Mouse (Mus musculus): ENCODE measurements around the gene Mpdu1. TPM values are rescaled to one million over a fixed set of nuclear protein-coding genes. Genes with fewer than 3 reads are reported as not detected.

Gene Mpdu1
- polyA plus RNA-seq (2012; rRNA removed; ENCODE audit: low replicate concordance), result 144 and 237 TPM in 2 replicates

DNA sequence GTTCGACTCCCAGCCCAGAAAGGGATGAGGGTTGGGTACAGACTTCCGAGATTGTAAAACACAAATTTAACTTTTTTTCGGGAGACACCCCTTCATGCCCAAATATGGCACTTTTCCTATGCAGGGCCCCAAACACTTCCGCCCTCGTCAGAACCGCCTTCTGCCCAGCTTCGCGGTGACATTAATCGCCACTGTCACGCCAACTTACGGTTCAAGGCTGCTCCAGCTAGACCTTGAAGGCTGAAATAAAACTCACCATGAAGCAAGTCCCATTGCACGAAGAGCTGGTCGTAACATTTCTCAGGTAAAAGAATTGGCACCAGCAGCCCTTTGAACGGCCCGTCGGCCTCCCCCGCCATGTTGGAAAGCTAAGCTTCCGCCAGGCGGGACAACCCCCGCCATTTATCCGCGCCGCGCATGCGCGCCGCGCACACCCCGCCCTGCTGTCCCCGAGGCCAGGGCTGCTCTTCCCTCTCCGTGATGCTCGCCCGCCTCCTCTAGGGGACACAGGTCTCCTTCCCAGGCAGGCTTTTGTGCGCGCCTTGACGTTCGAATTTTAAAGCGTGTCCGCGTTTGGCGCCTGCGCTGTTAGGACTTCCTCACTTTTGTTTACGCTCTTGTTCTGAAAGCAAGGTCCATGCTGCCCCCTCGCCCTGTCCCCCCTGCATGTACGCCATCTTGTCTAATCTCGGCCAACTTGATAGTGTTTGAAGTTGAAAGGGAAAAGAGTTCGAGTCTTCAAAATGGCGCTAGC is at the start of gene Mpdu1:
Gene Mpdu1 (minus strand): TSS at position 430 of the 754 bp plus-strand sequence.

DNA sequence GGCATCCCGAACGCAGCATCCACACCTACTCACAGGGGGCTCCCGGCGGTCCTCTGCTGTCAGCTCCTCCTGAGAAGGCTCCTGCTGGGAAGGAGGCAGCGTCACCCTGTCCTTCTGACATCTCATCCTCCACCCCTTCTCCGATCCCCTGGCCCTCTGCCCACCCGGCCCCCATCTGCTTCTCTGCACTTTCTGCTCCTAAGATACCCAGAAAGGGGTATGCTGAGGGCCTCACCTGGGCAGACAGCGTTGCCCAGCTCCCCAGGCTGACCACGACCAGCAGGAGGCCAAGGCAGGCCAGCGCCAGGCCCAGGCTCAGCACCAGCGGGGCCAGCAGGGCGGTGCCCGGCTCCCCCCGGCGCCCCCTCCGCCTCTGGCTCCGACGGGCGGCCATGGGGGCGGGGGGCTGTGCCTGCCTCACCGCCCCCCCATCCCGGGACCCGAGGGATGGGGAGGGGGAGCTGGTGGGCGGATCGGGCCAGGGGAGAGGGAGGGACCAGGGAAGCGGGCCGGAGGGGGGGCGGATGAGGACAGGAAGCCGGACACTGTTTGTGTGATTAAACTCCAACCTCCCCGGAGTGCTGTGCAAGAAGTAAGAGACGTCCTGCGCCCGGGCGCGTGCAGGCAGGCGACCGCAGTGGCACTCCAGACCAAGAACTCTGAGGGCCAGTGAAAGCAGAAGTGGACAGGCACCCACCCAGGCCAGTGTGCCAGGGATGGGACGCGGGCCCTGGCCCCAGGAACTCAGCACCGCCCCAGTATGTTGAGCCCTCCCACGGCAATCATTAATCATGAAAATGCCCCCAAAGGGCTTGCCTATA is 33.1 kb upstream of the Mpdu1 start, which contains the start of the genes Tnfsf12 and Tnfsfm13:
Gene Tnfsf12 (minus strand): TSS at position 489 of the 821 bp plus-strand sequence.
Gene Tnfsfm13 (minus strand): TSS at position 738 of the 821 bp plus-strand sequence.

DNA sequence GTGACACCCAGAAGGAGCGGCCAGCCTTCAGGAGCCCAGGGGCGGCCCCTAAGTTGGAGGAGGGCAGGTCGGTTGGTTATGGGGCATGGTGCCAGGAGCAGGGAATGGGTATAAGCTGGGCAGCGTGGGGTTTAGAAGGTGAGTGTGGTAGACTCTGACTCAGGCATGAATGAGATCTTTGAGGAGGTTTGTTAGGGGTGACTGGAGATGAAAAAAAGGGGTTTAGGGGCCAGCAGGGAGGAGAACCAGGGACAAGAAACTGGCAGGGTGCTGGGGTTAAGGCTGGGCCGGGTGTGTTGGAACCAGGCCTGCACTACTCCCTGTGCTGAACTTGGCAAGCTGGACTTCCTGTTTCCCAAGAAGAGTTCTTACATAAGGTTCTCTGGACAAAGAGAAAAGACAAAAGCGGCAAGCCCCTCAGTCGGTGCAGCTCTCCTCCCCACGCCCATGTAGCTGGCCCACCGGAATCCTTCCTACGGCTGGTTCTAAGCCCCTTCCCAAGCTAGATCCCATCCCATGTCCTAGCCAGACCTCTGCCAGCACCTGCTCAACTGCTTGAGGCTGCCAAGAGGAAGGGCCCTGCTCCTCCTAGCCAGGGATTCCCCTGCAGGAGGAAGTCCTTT is 23.2 kb upstream of the Mpdu1 start, which contains the start of gene Tnfsf13:
Gene Tnfsf13 (minus strand): TSS at position 259 of the 623 bp plus-strand sequence.

DNA sequence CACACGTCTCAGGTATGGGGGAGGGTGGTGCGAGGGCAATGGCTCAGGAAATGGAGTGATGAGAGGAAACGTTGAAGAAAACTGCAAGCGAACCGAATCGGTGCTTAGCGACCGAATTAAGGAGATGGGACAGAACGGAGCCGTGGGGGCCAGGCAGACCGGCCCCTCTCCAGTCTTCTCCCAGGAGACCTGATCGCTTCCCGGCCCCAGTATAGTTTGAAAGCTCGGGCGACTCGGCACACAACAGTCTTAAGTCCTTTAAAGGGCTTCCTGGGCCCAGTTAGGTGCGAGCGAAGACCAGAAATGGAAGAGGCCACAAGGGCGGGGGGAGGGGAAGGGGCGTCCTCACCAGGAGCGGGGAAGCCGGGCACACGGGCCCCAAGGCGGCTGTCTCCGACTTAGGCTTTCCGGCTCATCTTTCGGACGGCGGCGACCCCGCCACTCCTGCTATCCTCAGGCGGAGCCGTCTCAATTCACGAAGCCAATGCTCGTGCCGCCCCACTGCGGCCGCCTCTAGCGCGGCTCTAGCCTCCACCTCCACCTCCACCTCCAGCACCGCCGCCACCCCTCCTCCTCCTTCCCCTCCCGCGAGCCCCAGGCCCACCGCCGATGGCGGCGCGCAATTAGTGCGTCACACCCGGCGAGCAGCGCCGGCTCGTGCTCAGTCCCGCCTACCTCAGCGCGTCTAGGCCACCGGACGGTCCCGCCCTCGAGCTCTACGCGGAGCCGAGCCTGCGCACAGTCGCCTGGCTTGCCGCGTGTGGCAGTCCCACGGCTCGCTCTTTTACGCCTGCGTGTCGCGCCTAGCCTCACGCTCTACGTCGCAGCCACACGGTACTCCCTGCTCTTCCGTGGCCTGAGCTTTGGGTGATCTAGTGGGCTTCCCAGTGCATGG is 19.1 kb upstream of the Mpdu1 start, which contains the start of gene Senp3:
Gene Senp3 (minus strand): TSS at position 771 of the 895 bp plus-strand sequence.

DNA sequence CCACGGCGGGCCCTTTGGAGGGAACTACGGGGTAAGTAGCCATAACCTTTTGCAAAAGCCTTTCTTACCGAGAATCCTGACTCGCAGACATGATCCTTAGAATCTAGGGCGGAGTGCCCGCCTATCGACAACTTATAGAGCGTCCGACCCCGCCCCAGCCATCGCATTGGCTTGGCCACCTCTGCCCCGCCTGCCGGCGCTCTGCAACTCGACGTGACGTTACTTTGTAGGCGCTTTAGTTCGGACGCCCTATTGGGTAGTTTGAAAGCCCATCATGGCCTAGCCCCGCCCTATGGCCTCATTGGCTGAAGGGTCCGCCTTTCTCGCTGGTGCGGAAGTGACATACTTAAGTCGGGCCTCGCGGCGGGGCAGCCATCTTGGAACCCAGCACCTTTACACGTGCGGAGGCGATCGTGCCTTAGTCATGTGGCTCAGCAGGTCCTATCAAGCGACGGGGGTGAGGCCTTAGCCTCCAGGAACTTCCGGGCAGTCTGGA is 9.8 kb upstream of the Mpdu1 start, which contains the start of gene Eif4a1:
Gene Eif4a1 (minus strand): TSS at position 213 of the 496 bp plus-strand sequence.

DNA sequence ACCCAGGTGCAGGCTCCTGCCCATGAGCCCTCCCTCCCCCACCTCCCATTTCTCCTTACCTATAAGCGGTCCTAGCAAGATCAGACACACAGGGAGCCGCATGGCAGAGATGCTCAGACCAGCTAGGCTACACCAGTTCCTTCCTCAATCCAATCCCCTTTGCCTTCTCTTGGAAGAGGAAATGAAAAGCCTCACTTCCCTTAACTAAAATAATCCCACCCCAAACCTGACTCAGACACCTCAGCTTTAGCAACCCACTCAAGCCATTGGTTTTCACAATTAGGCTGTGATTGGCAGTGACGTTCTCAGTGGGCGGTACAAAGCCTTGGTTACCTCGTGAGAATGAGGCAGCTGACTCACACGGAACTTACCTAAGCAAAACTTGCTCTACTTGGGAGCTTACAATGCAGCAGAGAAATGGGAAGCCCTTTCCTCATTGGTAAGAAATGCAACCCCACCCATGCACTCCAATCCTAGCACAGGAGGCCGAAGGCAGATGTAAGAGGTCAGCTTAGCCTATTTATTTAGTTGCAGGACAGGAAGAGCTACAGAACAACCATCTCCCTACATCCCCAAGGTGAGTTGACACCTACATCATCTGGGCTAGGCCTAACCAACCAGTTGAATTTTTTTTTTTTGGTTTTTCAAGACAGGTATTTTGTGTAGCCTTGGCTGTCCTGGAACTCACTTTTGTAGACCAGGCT is 3.7 kb upstream of the Mpdu1 start, which contains the start of gene Cd68:
Gene Cd68 (minus strand): TSS at position 193 of the 704 bp plus-strand sequence.

DNA sequence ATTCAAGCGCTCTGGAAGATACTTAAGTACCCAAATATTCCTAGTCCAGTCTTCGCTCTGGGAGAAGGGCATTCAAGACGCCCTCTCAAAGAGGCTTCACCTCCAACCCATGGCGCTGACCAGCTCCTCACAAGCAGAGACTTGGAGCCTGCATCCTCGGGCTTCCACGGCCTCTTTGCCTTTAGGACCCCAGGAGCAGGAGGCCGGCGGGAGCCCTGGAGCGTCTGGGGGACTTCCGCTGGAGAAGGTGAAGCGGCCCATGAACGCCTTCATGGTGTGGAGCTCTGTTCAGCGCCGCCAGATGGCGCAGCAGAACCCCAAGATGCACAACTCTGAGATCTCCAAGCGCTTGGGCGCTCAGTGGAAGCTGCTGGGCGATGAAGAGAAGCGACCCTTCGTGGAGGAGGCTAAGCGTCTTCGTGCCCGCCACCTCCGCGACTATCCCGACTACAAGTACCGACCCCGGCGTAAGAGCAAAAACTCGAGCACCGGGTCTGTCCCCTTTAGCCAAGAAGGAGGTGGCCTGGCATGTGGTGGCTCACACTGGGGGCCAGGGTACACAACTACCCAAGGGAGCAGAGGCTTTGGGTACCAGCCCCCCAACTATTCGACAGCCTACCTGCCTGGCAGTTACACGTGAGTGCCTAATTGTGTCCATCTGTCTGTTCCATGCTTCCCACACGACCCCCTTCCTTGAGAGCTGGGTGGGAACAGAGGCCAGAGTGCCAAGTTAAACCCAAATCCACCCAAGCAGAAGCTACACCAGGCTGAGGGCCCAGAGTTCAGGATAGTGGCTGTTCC is 7.0 kb downstream of the Mpdu1 start, which contains the start of gene Sox15:
Gene Sox15 (plus strand): TSS at position 51 of the 801 bp plus-strand sequence.

DNA sequence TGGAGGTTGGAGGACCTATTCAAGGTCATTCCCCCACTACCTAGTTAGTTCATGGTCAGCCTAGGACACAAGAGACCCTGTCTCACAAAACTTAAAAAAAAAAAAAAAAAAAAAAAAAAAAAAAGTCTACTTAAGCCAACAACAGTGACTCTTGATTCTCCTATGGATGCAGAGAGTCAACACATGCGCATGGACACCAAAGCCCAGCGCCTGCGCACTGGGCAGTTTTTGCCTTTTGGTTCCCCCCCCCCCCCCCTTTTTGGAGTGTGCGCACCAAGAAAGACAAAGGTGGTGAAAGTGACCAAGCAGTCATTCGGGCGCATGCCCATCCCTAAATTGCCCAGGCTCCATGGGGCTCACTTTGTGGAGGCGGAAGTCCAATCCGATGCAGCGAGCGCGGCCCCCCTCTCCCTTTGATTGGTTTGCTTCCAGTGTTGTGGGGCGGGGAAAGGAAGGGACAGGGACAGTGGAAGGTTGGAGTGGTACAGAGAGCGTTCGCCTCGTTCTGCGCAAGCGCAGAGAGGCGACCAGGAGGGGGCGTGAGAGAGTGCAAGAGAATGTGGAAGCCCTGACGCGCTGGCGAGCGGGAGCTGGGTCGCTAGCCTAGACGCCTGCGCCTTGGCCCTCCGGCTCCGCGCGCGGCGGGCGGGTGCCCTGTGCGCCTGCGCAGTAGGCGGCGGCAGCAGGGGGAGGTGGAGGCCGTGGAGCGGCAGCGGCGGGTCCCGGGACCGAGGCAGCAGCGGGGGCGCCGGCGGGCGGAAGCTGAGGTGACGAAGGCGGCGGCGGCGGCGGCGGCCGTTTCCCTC is 30.0 kb downstream of the Mpdu1 start, which contains the start of gene Fxr2:
Gene Fxr2 (plus strand): TSS at position 707 of the 806 bp plus-strand sequence.

DNA sequence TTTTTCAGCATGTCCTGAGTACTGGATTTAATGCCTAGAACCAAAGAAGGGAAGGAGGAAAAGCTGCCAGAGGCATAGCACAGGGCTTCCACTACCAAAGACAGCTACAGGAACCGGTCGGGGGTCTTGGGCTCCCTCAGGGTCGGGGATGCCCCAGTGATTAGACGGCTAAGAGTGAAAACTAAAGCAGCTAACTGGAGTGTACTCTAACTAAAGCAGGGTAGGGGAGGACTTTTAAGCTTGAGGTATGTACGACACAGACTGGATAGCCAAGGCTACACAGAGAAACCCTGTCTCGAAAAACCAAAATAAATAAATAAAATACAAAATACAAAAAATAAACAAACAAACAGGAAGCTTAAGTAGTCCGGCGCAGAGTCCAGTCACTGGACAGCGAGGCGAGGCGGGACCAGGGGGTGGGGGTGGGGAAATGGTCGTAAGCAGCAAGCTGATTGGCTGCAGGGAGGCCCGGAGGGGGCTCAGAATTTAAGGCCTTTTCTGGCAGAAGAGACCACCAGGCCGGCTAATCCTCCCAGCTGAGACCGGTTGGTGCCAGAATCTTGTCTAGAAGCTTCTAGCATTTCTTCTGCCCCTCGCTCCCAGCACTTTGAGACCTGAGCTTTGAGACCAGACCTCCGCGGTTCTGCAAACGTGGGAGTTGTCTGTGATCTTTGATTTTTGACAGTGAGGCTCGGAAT is 40.7 kb downstream of the Mpdu1 start, which contains the start of gene Sat2:
Gene Sat2 (plus strand): TSS at position 454 of the 698 bp plus-strand sequence.

DNA sequence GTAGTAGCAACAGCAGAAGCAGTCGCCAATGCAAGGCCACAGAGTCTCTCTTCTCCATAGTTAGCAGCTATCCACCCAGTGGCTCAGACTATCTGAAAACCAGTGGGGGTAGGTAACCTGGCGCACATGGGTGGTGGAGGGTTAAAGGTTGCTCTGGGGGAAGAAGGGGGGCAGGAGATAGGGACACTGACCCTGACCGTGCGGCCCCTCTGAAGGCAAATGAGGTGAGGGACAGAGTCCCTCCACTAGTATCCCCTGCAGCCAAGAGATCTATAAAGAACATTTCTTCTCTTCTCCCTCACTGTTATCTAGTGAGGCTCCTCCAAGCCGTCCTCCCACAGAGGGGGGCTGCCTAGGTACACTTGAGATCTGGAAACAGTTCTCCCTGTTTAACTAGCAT is 44.6 kb downstream of the Mpdu1 start, which contains the start of gene Shbg:
Gene Shbg (minus strand): TSS at position 101 of the 400 bp plus-strand sequence.

Other genes with a start within 250 kb of the Mpdu1 start
- gene Kdm6b, start 249.0 kb downstream of the Mpdu1 start, polyA plus RNA-seq (2012; rRNA removed; ENCODE audit: low replicate concordance), result 8.0 and 17.4 TPM in 2 replicates
- 0.29 and 1.4 TPM in 2 replicates for gene Dnah2, start 113.5 kb downstream of the Mpdu1 start, polyA plus RNA-seq (2012; rRNA removed; ENCODE audit: low replicate concordance)
- gene Efnb3, start 102.4 kb downstream of the Mpdu1 start, polyA plus RNA-seq (2012; rRNA removed; ENCODE audit: low replicate concordance), result 0.49 and 29.6 TPM in 2 replicates
- gene Wrap53, start 82.4 kb downstream of the Mpdu1 start, polyA plus RNA-seq (2012; rRNA removed; ENCODE audit: low replicate concordance), result 15.8 and 19.8 TPM in 2 replicates
- 68.6 and 188 TPM in 2 replicates for gene Trp53, start 82.3 kb downstream of the Mpdu1 start, polyA plus RNA-seq (2012; rRNA removed; ENCODE audit: low replicate concordance)
- 28.5 and 39.7 TPM in 2 replicates for gene Atp1b2, start 56.7 kb downstream of the Mpdu1 start, polyA plus RNA-seq (2012; rRNA removed; ENCODE audit: low replicate concordance)
- not detected in 2 replicates for gene Shbg, start 44.7 kb downstream of the Mpdu1 start, polyA plus RNA-seq (2012; rRNA removed; ENCODE audit: low replicate concordance)
- 10.9 and 12.6 TPM in 2 replicates for gene Sat2, start 40.6 kb downstream of the Mpdu1 start, polyA plus RNA-seq (2012; rRNA removed; ENCODE audit: low replicate concordance)
- 58.6 and 88.5 TPM in 2 replicates for gene Fxr2, start 29.7 kb downstream of the Mpdu1 start, polyA plus RNA-seq (2012; rRNA removed; ENCODE audit: low replicate concordance)
- gene Sox15, start 7.3 kb downstream of the Mpdu1 start, polyA plus RNA-seq (2012; rRNA removed; ENCODE audit: low replicate concordance), result 0.15 and 0.24 TPM in 2 replicates
- 56.3 and 61.7 TPM in 2 replicates for gene Cd68, start 3.5 kb upstream of the Mpdu1 start, polyA plus RNA-seq (2012; rRNA removed; ENCODE audit: low replicate concordance)
- gene Eif4a1, start 9.8 kb upstream of the Mpdu1 start, polyA plus RNA-seq (2012; rRNA removed; ENCODE audit: low replicate concordance), result 319 and 587 TPM in 2 replicates
- 85.1 and 101 TPM in 2 replicates for gene Senp3, start 19.4 kb upstream of the Mpdu1 start, polyA plus RNA-seq (2012; rRNA removed; ENCODE audit: low replicate concordance)
- gene Tnfsf13, start 23.1 kb upstream of the Mpdu1 start, polyA plus RNA-seq (2012; rRNA removed; ENCODE audit: low replicate concordance), result 6.3 and 13.6 TPM in 2 replicates
- gene Tnfsf12, start 33.2 kb upstream of the Mpdu1 start, polyA plus RNA-seq (2012; rRNA removed; ENCODE audit: low replicate concordance), result 46.0 and 77.8 TPM in 2 replicates
- gene Tnfsfm13, start 33.5 kb upstream of the Mpdu1 start, polyA plus RNA-seq (2012; rRNA removed; ENCODE audit: low replicate concordance), result 9.8 and 12.9 TPM in 2 replicates
- 15.1 and 47.7 TPM in 2 replicates for gene Polr2a, start 96.0 kb upstream of the Mpdu1 start, polyA plus RNA-seq (2012; rRNA removed; ENCODE audit: low replicate concordance)
- gene Slc35g3, start 99.3 kb upstream of the Mpdu1 start, polyA plus RNA-seq (2012; rRNA removed; ENCODE audit: low replicate concordance), result 0.10 and 0.21 TPM in 2 replicates
- 44.2 and 58.0 TPM in 2 replicates for gene Zbtb4, start 103.3 kb upstream of the Mpdu1 start, polyA plus RNA-seq (2012; rRNA removed; ENCODE audit: low replicate concordance)
- 15.3 and 30.1 TPM in 2 replicates for gene Chrnb1, start 133.3 kb upstream of the Mpdu1 start, polyA plus RNA-seq (2012; rRNA removed; ENCODE audit: low replicate concordance)
- gene Fgf11, start 139.2 kb upstream of the Mpdu1 start, polyA plus RNA-seq (2012; rRNA removed; ENCODE audit: low replicate concordance), result 9.8 and 16.7 TPM in 2 replicates
- 0.16 and 7.0 TPM in 2 replicates for gene Tmem102, start 143.0 kb upstream of the Mpdu1 start, polyA plus RNA-seq (2012; rRNA removed; ENCODE audit: low replicate concordance)
- gene Gm39566, start 152.7 kb upstream of the Mpdu1 start, polyA plus RNA-seq (2012; rRNA removed; ENCODE audit: low replicate concordance), result not detected in 2 replicates
- gene Spem2, start 155.8 kb upstream of the Mpdu1 start, polyA plus RNA-seq (2012; rRNA removed; ENCODE audit: low replicate concordance), result not detected in 2 replicates
- gene Spem1, start 159.5 kb upstream of the Mpdu1 start, polyA plus RNA-seq (2012; rRNA removed; ENCODE audit: low replicate concordance), result 0.31 TPM in 1 of 2 replicates, not detected in the other
- gene Nlgn2, start 175.1 kb upstream of the Mpdu1 start, polyA plus RNA-seq (2012; rRNA removed; ENCODE audit: low replicate concordance), result 21.2 and 76.1 TPM in 2 replicates
- 256 and 336 TPM in 2 replicates for gene Tmem256, start 175.9 kb upstream of the Mpdu1 start, polyA plus RNA-seq (2012; rRNA removed; ENCODE audit: low replicate concordance)
- gene Plscr3, start 183.7 kb upstream of the Mpdu1 start, polyA plus RNA-seq (2012; rRNA removed; ENCODE audit: low replicate concordance), result 134 and 164 TPM in 2 replicates
- 5.0 and 6.3 TPM in 2 replicates for gene Tnk1, start 196.1 kb upstream of the Mpdu1 start, polyA plus RNA-seq (2012; rRNA removed; ENCODE audit: low replicate concordance)
- gene Tmem95, start 215.4 kb upstream of the Mpdu1 start, polyA plus RNA-seq (2012; rRNA removed; ENCODE audit: low replicate concordance), result not detected in 2 replicates
- 9.5 and 11.7 TPM in 2 replicates for gene Kctd11, start 218.8 kb upstream of the Mpdu1 start, polyA plus RNA-seq (2012; rRNA removed; ENCODE audit: low replicate concordance)
- 3.5 and 5.1 TPM in 2 replicates for gene Acap1, start 232.9 kb upstream of the Mpdu1 start, polyA plus RNA-seq (2012; rRNA removed; ENCODE audit: low replicate concordance)
- 0.82 and 2.1 TPM in 2 replicates for gene 2810408A11Rik, start 238.3 kb upstream of the Mpdu1 start, polyA plus RNA-seq (2012; rRNA removed; ENCODE audit: low replicate concordance)
- 40.1 and 69.0 TPM in 2 replicates for gene Neurl4, start 238.4 kb upstream of the Mpdu1 start, polyA plus RNA-seq (2012; rRNA removed; ENCODE audit: low replicate concordance)

Measured in subcutaneous adipose tissue, adult 2 months (tissue).